Mouse (Mus musculus): ENCODE data around the gene Ifit3b.
"Not testable (repeated sequence)": the region's sequence is repeated elsewhere in the genome, so short reads cannot be mapped to it uniquely, and the experiment has no call there.

- TF ChIP-seq NANOG (IDR thresholded peaks at IDR 0.05; ENCODE audit: borderline replicate concordance, low read length); CTCF (conservative IDR thresholded peaks at IDR 0.05; ENCODE audit: low read length); POU5F1 (IDR thresholded peaks at IDR 0.05; ENCODE audit: borderline replicate concordance, low read length): not testable (repeated sequence)
Measured at GRCm38 (mm10) chr19:34582696-34583095, 25.1 kb upstream of the Ifit3b start.
